Mouse (Mus musculus) heart, embryonic 15.5 days (tissue): ENCODE results near the gene Trim44. TPM values are rescaled to one million over a fixed set of nuclear protein-coding genes. Genes with fewer than 3 reads are reported as not detected.

ENCODE experiments used
- ATAC-seq: fragments of 200-750 bp; cut with Nextera tagmentation; replicated peaks from 2 replicates; pipeline ENCODE4 v1.8.0; 2017; ENCODE audit warnings: low read depth, moderate TSS enrichment; ENCODE audit not compliant: insufficient number of reproducible peaks, insufficient read depth, low FRiP score
- H3K27ac ChIP-seq: fragments of 300-500 bp; sonication (generic); 2 replicates; pipeline ENCODE4 v1.5.1; 2015; ENCODE audit warnings: mild to moderate bottlenecking, inconsistent platforms
- H3K27me3 ChIP-seq: fragments of 300-500 bp; sonication (generic); 2 replicates; pipeline ENCODE4 v1.6.1; 2015; ENCODE audit warnings: inconsistent platforms
- H3K36me3 ChIP-seq: fragments of 300-500 bp; sonication (generic); 2 replicates; pipeline ENCODE4 v1.6.1; 2015; ENCODE audit warnings: mild to moderate bottlenecking, inconsistent platforms
- H3K4me1 ChIP-seq: fragments of 300-500 bp; sonication (generic); replicated peaks from 2 replicates; pipeline ENCODE4 v1.6.1; 2015; ENCODE audit warnings: inconsistent platforms
- H3K4me2 ChIP-seq: fragments of 300-500 bp; sonication (generic); 2 replicates; pipeline ENCODE4 v1.6.1; 2015; ENCODE audit warnings: inconsistent platforms, mild to moderate bottlenecking, moderate library complexity
- H3K4me3 ChIP-seq: fragments of 300-500 bp; sonication (generic); 2 replicates; pipeline ENCODE4 v1.5.1; 2015; ENCODE audit warnings: mild to moderate bottlenecking, inconsistent platforms
- H3K9ac ChIP-seq: fragments of 300-500 bp; sonication (generic); 2 replicates; pipeline ENCODE4 v1.6.1; 2015; ENCODE audit warnings: mild to moderate bottlenecking, inconsistent platforms
- H3K9me3 ChIP-seq: fragments of 300-500 bp; sonication (generic); replicated peaks from 2 replicates; pipeline ENCODE4 v1.6.1; 2016; ENCODE audit warnings: inconsistent platforms
- WGBS: fragments of 180-500 bp; shearing (Covaris S2); methylation state at CpG from one replicate; pipeline ENCODE4 v1.1.7; 2015; ENCODE audit warnings: mixed read lengths; 5-methylcytosine and 5-hydroxymethylcytosine counted together
- polyA plus RNA-seq: library from polyadenylated mRNA; unstranded; fragments of >200 nt; fragmentation: Nextera tagmentation; extraction: Ambion mirVana; gene quantifications from 2 replicates; pipeline ENCODE4 v1.2.1, GENCODE M21; 2015

The Trim44 gene
- polyA plus RNA-seq, 1 experiment from 2014 or later = 22.5 TPM

GRCm38 (mm10) chr2:102437357-102438030, 29.9 kb upstream of the Trim44 start:
- 57% methylated on average over 8 of the region's 8 CpGs for WGBS
- no peaks in the 10 kb centered on the region for H3K9me3 ChIP-seq
- peaks cover 4% of the 10 kb centered on the region; the same call in 1 of the 2 replicates for H3K27me3 ChIP-seq
- no peaks in the 10 kb centered on the region for H3K4me1 ChIP-seq
- no peak overlapping the region for H3K4me3 ChIP-seq
- no peak for ATAC-seq
- H3K9ac ChIP-seq = no peak overlapping the region
- H3K4me2 ChIP-seq = no peak overlapping the region
- no peak overlapping the region for H3K27ac ChIP-seq
- H3K36me3 ChIP-seq = no peaks in the 10 kb centered on the region

GRCm38 (mm10) chr2:102433879-102434278, 26.3 kb upstream of the Trim44 start:
- WGBS = 79% methylated on average over 1 of the region's 1 CpGs
- Histone ChIP-seq H3K27ac (no peak overlapping the region), H3K4me1 (no peaks in the 10 kb centered on the region), H3K9ac (no peak overlapping the region), H3K27me3 (peaks cover 4% of the 10 kb centered on the region; the same call in 1 of the 2 replicates), H3K9me3 (no peaks in the 10 kb centered on the region), H3K36me3 (no peaks in the 10 kb centered on the region), H3K4me3 (no peak overlapping the region), H3K4me2 (no peak overlapping the region)
- ATAC-seq = no peak

- Histone ChIP-seq H3K36me3 (no peaks in the 10 kb centered on the region), H3K9ac (no peak overlapping the region), H3K4me2 (no peak overlapping the region), H3K4me1 (no peaks in the 10 kb centered on the region), H3K9me3 (no peaks in the 10 kb centered on the region), H3K4me3 (no peak overlapping the region), H3K27me3 (no peaks in the 10 kb centered on the region), H3K27ac (no peak overlapping the region)
- no peak for ATAC-seq
- WGBS = 58% methylated on average over 4 of the region's 4 CpGs
Measured at GRCm38 (mm10) chr2:102431084-102431483, 23.5 kb upstream of the Trim44 start.

GRCm38 (mm10) chr2:102427974-102428373, 20.3 kb upstream of the Trim44 start:
- Histone ChIP-seq H3K9me3 (no peaks in the 10 kb centered on the region), H3K9ac (no peak overlapping the region), H3K27me3 (no peaks in the 10 kb centered on the region), H3K4me2 (no peak overlapping the region), H3K4me3 (no peak overlapping the region), H3K36me3 (no peaks in the 10 kb centered on the region), H3K27ac (no peak overlapping the region), H3K4me1 (no peaks in the 10 kb centered on the region)
- no peak for ATAC-seq

- Histone ChIP-seq H3K27me3 (no peaks in the 10 kb centered on the region), H3K9me3 (no peaks in the 10 kb centered on the region), H3K4me2 (no peak overlapping the region), H3K4me1 (no peaks in the 10 kb centered on the region), H3K4me3 (no peak overlapping the region), H3K27ac (no peak overlapping the region), H3K9ac (no peak overlapping the region), H3K36me3 (no peaks in the 10 kb centered on the region)
- ATAC-seq = no peak
- 78% methylated on average over 3 of the region's 3 CpGs for WGBS
Measured at GRCm38 (mm10) chr2:102426434-102426833, 18.8 kb upstream of the Trim44 start.

- Histone ChIP-seq H3K36me3 (no peaks in the 10 kb centered on the region), H3K27ac (no peak overlapping the region), H3K27me3 (no peaks in the 10 kb centered on the region), H3K4me2 (no peak overlapping the region), H3K4me3 (no peak overlapping the region), H3K4me1 (no peaks in the 10 kb centered on the region), H3K9ac (no peak overlapping the region), H3K9me3 (no peaks in the 10 kb centered on the region)
- WGBS = 73% methylated on average over 14 of the region's 14 CpGs
- no peak for ATAC-seq
Measured at GRCm38 (mm10) chr2:102416149-102416743, 8.6 kb upstream of the Trim44 start.

- ATAC-seq = no peak
- no peak overlapping the region for H3K4me2 ChIP-seq
- no peaks in the 10 kb centered on the region for H3K36me3 ChIP-seq
- no peak overlapping the region for H3K9ac ChIP-seq
- WGBS = 61% methylated on average over 2 of the region's 2 CpGs
- no peaks in the 10 kb centered on the region for H3K27me3 ChIP-seq
- peaks cover 9% of the 10 kb centered on the region for H3K4me1 ChIP-seq
- no peak overlapping the region for H3K4me3 ChIP-seq
- no peak overlapping the region for H3K27ac ChIP-seq
- no peaks in the 10 kb centered on the region for H3K9me3 ChIP-seq
Measured at GRCm38 (mm10) chr2:102412738-102413137, 5.1 kb upstream of the Trim44 start.

GRCm38 (mm10) chr2:102410615-102411014, 3.0 kb upstream of the Trim44 start:
- Histone ChIP-seq H3K36me3 (no peaks in the 10 kb centered on the region), H3K27me3 (no peaks in the 10 kb centered on the region), H3K4me3 (no peak overlapping the region), H3K9ac (no peak overlapping the region), H3K9me3 (no peaks in the 10 kb centered on the region), H3K4me2 (no peak overlapping the region), H3K4me1 (peaks cover 19% of the 10 kb centered on the region), H3K27ac (no peak overlapping the region)
- 24% methylated on average over 4 of the region's 4 CpGs for WGBS
- ATAC-seq = no peak

- ATAC-seq = no peak
- Histone ChIP-seq H3K36me3 (no peaks in the 10 kb centered on the region), H3K27ac (no peak overlapping the region), H3K4me3 (no peak overlapping the region), H3K27me3 (no peaks in the 10 kb centered on the region), H3K4me1 (peaks cover 19% of the 10 kb centered on the region), H3K9ac (no peak overlapping the region), H3K9me3 (no peaks in the 10 kb centered on the region), H3K4me2 (no peak overlapping the region)
- WGBS = 91% methylated on average over 3 of the region's 3 CpGs
Measured at GRCm38 (mm10) chr2:102409741-102410140, 2.1 kb upstream of the Trim44 start.

GRCm38 (mm10) chr2:102406324-102407304, 1.0 kb downstream of the Trim44 start:
- 60% methylated on average over 4 of the region's 4 CpGs for WGBS
- H3K9me3 ChIP-seq = no peaks in the 10 kb centered on the region
- no peaks in the 10 kb centered on the region for H3K27me3 ChIP-seq
- no peak overlapping the region for H3K9ac ChIP-seq
- no peaks in the 10 kb centered on the region for H3K36me3 ChIP-seq
- peaks cover 19% of the 10 kb centered on the region for H3K4me1 ChIP-seq
- no peak overlapping the region for H3K4me3 ChIP-seq
- H3K4me2 ChIP-seq = peak overlapping the region; percentile 37
- no peak for ATAC-seq
- no peak overlapping the region for H3K27ac ChIP-seq

- Histone ChIP-seq H3K9ac (no peak overlapping the region), H3K27ac (no peak overlapping the region), H3K27me3 (no peaks in the 10 kb centered on the region), H3K4me1 (peaks cover 28% of the 10 kb centered on the region), H3K4me3 (no peak overlapping the region), H3K36me3 (no peaks in the 10 kb centered on the region), H3K4me2 (no peak overlapping the region), H3K9me3 (no peaks in the 10 kb centered on the region)
- 84% methylated on average over 5 of the region's 5 CpGs for WGBS
- ATAC-seq = no peak
Measured at GRCm38 (mm10) chr2:102403982-102404381, 3.6 kb downstream of the Trim44 start.
